Mouse (Mus musculus) liver, postnatal 0 days (tissue): ENCODE results near the gene Rbm14. TPM values are rescaled to one million over a fixed set of nuclear protein-coding genes. Genes with fewer than 3 reads are reported as not detected.
A peak's percentile ranks its signal among the peaks of the same experiment; 100 is the strongest.

Source experiments
- ATAC-seq: fragments of 200-750 bp; cut with Nextera tagmentation; 2 replicates; pipeline ENCODE4 v1.8.0; 2017; ENCODE audit warnings: mild to moderate bottlenecking, moderate library complexity
- DNase-seq: peaks from one replicate; pipeline ENCODE4 v3.0.0-alpha.2; 2016
- H3K27ac ChIP-seq: fragments of 300-500 bp; sonication (generic); 2 replicates; pipeline ENCODE4 v1.5.1; 2014; ENCODE audit warnings: antibody characterized with exemption, moderate library complexity, mild to moderate bottlenecking, low read depth
- H3K27me3 ChIP-seq: fragments of 300-500 bp; sonication (generic); 2 replicates; pipeline ENCODE4 v1.6.1; 2014; ENCODE audit warnings: low read length, control low read depth, mixed read lengths; ENCODE audit not compliant: insufficient read depth
- H3K36me3 ChIP-seq: fragments of 300-500 bp; sonication (generic); replicated peaks from 2 replicates; pipeline ENCODE4 v1.6.1; 2014; ENCODE audit warnings: mild to moderate bottlenecking, control low read depth, low read length, moderate library complexity, mixed read lengths; ENCODE audit not compliant: insufficient read depth
- H3K4me1 ChIP-seq: fragments of 300-500 bp; sonication (generic); 2 replicates; pipeline ENCODE4 v1.6.1; 2014; ENCODE audit warnings: antibody characterized with exemption, mild to moderate bottlenecking, control low read depth; ENCODE audit not compliant: insufficient read depth
- H3K4me2 ChIP-seq: fragments of 300-500 bp; sonication (generic); 2 replicates; pipeline ENCODE4 v1.6.1; 2014; ENCODE audit warnings: low read depth, mild to moderate bottlenecking, low read length, moderate library complexity, mixed read lengths
- H3K4me3 ChIP-seq: fragments of 300-500 bp; sonication (generic); 2 replicates; pipeline ENCODE4 v1.5.1; 2014; ENCODE audit warnings: low read depth, low read length
- H3K9ac ChIP-seq: fragments of 300-500 bp; sonication (generic); replicated peaks from 2 replicates; pipeline ENCODE4 v1.6.1; 2014; ENCODE audit warnings: mild to moderate bottlenecking, moderate library complexity
- H3K9me3 ChIP-seq: fragments of 300-500 bp; sonication (generic); 2 replicates; pipeline ENCODE4 v1.6.1; 2016; ENCODE audit warnings: mild to moderate bottlenecking, control low read depth, low read length, mixed read lengths
- CTCF ChIP-seq: sonication (generic); IDR thresholded peaks from 2 replicates; pipeline ENCODE4 v1.5.1; 2016; ENCODE audit warnings: antibody characterized with exemption, low read depth
- EP300 ChIP-seq: IDR thresholded peaks from 2 replicates; pipeline ENCODE4 v1.6.1; 2016; ENCODE audit warnings: antibody characterized with exemption, low read depth, mild to moderate bottlenecking
- WGBS: fragments of 180-500 bp; shearing (Covaris S2); extraction: QIAGEN DNeasy Blood & Tissue Kit; methylation state at CpG from one replicate; pipeline ENCODE4 v1.1.7; 2014; ENCODE audit not compliant: insufficient replicate concordance; 5-methylcytosine and 5-hydroxymethylcytosine counted together
- polyA plus RNA-seq: library from polyadenylated mRNA; unstranded; fragments of >200 nt; fragmentation: Nextera tagmentation; extraction: Ambion mirVana; gene quantifications from 2 replicates; pipeline ENCODE4 v1.2.1, GENCODE M21; 2015

The Rbm14 gene
- 14.6 and 16.4 TPM in 2 replicates for polyA plus RNA-seq

DNA sequence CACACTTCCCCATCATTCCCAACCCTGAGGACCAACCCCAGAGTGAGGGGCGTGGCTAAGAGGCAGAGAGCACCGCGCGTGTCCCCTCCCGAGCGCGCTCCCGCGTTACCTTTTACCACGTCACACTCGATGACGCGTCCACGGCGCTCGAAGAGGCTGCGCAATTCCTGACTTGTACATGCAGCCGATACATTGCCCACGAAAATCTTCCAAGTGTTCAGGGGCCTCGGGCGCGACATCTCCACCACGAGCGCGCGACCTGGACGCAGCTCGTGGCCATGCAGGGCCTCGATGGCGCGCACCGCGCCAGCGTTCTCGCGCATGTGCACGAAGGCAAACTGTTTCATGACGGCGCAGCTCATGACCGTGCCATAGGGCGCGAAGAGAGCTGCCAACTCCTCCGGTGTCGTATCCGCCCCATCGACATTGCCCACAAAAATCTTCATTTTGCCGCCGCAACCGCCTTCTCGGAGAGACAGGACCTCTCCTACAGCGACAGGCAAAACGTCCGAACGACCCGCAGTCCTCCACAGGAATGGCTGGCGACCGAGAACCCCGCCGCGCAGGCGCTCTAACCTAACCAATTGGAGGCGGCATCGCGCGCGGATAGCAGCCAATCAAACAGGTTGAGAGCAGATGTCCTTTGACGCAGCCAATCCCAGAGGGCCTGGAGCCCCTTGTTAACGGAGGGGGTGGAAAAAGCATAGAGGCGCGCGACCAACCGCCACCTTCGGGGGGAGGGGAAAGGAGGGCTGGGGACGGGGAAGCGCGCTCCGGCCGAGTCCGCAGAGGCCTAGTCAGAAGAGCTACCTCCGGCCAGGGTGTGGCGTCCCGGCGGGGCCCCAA is at the start of gene Rbm14, which contains the start of gene Gm21992:
Rbm14 (minus strand) TSS at position 572 of the 846 bp plus-strand sequence.
Gm21992 (minus strand) TSS at position 550 of the 846 bp plus-strand sequence.
- peak; percentile 97 for ATAC-seq
- peak within 1 kb of the TSS; percentile 96 for H3K27ac ChIP-seq
- H3K4me1 ChIP-seq: peaks cover 24% of the 10 kb centered on the region
- 0 out of 2 replicates have a peak, but pooled peaks cover 4% of the 10 kb centered on the region for H3K9me3 ChIP-seq
- peak; percentile 98 for DNase-seq
- H3K4me3 ChIP-seq: peak within 1 kb of the TSS; percentile 74
- peak within 1 kb of the TSS; percentile 86 for H3K4me2 ChIP-seq
- H3K36me3 ChIP-seq: peaks cover 7% of the 10 kb centered on the region
- TF ChIP-seq EP300 (peak; percentile 30; the same call in 1 of the 2 replicates), CTCF (no peak; the same call in 1 of the 2 replicates)
- no peaks in the 10 kb centered on the region for H3K27me3 ChIP-seq
- peak within 1 kb of the TSS; percentile 83 for H3K9ac ChIP-seq
- WGBS: under 1% methylated on average over 83 of the region's 83 CpGs

DNA sequence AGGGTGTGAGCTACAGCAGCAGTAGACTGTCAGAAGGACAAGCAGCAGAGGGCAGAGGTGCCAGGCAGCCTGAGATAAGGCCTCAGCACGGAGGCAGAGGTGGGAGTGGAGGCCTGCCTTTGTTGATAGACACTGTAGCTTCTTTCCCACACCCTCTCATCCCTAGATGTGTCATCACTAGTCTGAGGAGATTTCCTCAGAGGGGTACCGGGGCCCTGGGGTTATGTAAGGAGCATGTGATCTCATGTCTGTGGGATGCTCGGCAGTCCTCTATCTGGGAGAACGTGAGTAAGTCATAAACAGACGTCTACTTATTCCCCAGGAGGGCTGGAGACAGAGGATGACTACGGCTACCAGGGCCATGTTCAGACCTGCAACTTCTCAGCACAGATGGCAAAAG is 47.6 kb upstream of the Rbm14 start:
- peak overlapping the region; percentile 32 for H3K4me3 ChIP-seq
- H3K27me3 ChIP-seq: peaks cover 27% of the 10 kb centered on the region

GRCm38 (mm10) chr19:4855951-4856350 is 44.5 kb upstream of the Rbm14 start:
- Histone ChIP-seq H3K4me2 (peak overlapping the region; percentile 95), H3K4me1 (peaks cover 32% of the 10 kb centered on the region), H3K27ac (no peak overlapping the region), H3K4me3 (no peak overlapping the region), H3K36me3 (peaks cover 4% of the 10 kb centered on the region; the same call in 1 of the 2 replicates), H3K9ac (no peak overlapping the region), H3K9me3 (no peaks in the 10 kb centered on the region), H3K27me3 (peaks cover 26% of the 10 kb centered on the region)
- TF ChIP-seq CTCF (no peak), EP300 (no peak)
- DNase-seq (no peak), ATAC-seq (no peak)
- 73% methylated on average over 4 of the region's 4 CpGs for WGBS

More for the DNA sequence above, 47.6 kb upstream of the Rbm14 start:
- WGBS: 53% methylated on average over 6 of the region's 6 CpGs
- Histone ChIP-seq H3K27ac (peak overlapping the region; percentile 80), H3K9ac (peak overlapping the region; percentile 53), H3K9me3 (no peaks in the 10 kb centered on the region), H3K4me2 (peak overlapping the region; percentile 58), H3K36me3 (peaks cover 4% of the 10 kb centered on the region; the same call in 1 of the 2 replicates), H3K4me1 (peaks cover 32% of the 10 kb centered on the region)
- ATAC-seq: peak; percentile 95
- peak; percentile 73 for DNase-seq
- TF ChIP-seq CTCF (peak; percentile 47), EP300 (peak; percentile 91)

- no peak for TF ChIP-seq EP300
- no peak for TF ChIP-seq CTCF
- Histone ChIP-seq H3K9me3 (no peaks in the 10 kb centered on the region), H3K27ac (peak overlapping the region; percentile 60; the same call in 1 of the 2 replicates), H3K4me3 (peak overlapping the region; percentile 60), H3K4me1 (peaks cover 32% of the 10 kb centered on the region), H3K4me2 (peak overlapping the region; percentile 95), H3K27me3 (peaks cover 26% of the 10 kb centered on the region), H3K9ac (peak overlapping the region; percentile 71), H3K36me3 (peaks cover 4% of the 10 kb centered on the region; the same call in 1 of the 2 replicates)
- ATAC-seq (no peak), DNase-seq (no peak)
- 9% methylated on average over 14 of the region's 14 CpGs for WGBS
Measured at GRCm38 (mm10) chr19:4855470-4855820, 44.0 kb upstream of the Rbm14 start.

DNA sequence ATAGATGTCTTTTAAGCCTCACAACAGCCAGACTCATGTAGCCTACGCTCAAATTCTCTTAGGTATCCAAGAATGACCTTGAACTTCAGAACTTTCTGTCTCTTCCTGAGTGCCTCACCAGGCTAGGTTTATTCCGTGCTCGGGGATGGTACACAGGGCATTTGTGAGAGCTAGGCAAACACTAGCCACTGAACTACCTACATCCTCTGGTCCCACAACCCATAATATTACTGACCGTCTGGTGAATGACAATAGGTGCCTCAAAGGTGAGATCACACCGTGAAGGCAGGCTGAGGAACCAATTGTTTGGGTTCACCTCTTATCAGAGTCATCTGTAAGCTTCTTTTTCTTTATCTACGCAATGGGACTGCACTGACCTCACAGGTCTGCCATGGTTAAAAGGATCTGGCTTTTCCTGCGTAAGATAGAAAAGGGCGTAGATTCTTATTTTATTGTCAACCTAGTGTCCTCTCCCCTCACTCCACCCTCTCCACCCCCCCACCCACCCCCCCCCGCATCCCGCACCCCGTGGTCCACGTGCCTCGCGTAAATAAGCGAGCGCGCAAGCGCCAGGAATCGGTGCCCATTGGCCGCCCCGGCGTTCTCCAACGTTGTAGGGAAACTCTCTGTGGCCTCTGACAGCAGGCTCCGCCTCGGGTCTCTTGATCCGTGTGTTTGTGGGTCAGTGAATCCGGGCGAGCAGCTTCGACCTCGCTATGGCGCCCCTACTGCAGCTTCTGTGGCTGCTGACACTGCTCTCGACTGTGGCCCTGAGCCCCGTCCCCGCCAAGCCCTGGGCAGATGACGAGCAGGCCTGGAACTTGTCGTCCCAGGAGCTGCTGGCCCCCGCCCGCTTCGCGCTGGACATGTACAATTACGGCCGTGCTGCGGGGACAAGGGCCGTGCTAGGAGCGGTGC is 43.4 kb upstream of the Rbm14 start, which contains the start of gene Ctsf:
Ctsf (plus strand) TSS at position 579 of the 918 bp plus-strand sequence.
- Histone ChIP-seq H3K4me3 (peak within 1 kb of the TSS; percentile 60), H3K9me3 (no peaks in the 10 kb centered on the region), H3K36me3 (peaks cover 4% of the 10 kb centered on the region; the same call in 1 of the 2 replicates), H3K27me3 (peaks cover 26% of the 10 kb centered on the region), H3K4me2 (peak within 1 kb of the TSS; percentile 95), H3K9ac (peak within 1 kb of the TSS; percentile 71), H3K27ac (peak within 1 kb of the TSS; percentile 60; the same call in 1 of the 2 replicates), H3K4me1 (peaks cover 30% of the 10 kb centered on the region)
- TF ChIP-seq CTCF: no peak
- no peak for TF ChIP-seq EP300
- WGBS: 5% methylated on average over 45 of the region's 45 CpGs
- DNase-seq (peak; percentile 77), ATAC-seq (peak; percentile 70)
